Mouse (Mus musculus): ENCODE data around the gene Sh2b1.

DNA sequence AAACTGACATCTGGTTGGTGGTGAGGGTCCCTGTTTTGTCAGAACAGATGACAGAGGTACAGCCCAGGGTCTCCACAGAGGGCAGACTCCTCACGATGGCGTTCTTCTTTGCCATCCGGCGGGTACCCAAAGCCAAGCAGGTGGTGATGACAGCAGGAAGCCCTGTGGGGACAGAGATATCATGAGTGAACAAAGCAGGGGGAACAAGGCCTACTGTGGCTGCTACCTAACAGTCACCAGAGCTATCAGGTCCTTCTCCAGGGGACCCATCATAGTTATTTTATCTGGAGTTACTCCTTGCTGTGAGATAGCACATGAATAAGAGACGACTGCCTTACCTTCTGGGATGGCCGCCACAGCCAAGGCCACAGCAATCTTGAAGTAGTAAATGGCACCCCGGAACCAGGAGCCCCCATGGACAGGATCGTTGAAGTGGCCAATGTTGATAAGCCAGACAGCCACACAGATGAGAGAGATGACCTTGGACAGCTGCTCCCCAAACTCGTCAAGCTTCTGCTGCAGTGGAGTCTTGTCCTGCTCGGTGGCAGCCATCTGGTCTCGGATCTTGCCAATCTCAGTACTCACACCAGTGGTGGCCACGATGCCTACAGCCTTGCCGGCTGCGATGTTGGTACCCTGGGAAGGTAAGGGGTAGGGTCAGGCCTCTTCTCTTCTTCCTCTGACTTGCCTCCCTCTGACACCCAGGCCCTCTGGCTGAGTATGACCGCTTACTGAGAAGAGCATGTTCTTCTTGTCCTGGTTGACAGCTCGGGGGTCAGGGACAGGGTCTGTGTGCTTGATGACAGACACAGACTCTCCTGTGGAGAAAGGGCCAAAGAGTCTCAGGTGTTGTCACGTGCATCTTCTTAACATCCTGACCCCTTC lies 18.6 kb downstream of the Sh2b1 start:
- TF ChIP-seq CTCF (IDR thresholded peaks at IDR 0.05; ENCODE audit: extremely low read depth, insufficient read length, insufficient replicate concordance, low read depth, low read length) (no peak), POLR2A (IDR thresholded peaks at IDR 0.05; ENCODE audit: low read depth, low read length) (no peak)
